Mouse (Mus musculus) testis, adult 2 months (tissue): ENCODE data around the gene Cd6.

Experiments used
- CTCF ChIP-seq: fragments of 200-500 bp; IDR thresholded peaks from 2 replicates; pipeline ENCODE4 v1.5.1; 2012; ENCODE audit warnings: low read depth, mild to moderate bottlenecking, inconsistent platforms, low read length, moderate library complexity; ENCODE audit not compliant: control insufficient read depth, insufficient read depth, insufficient replicate concordance
- POLR2A ChIP-seq: fragments of 200-500 bp; IDR thresholded peaks from 2 replicates; pipeline ENCODE4 v1.6.1; 2012; ENCODE audit warnings: low read depth, mild to moderate bottlenecking, inconsistent platforms, low read length, moderate library complexity; ENCODE audit not compliant: control insufficient read depth

GRCm38 (mm10) chr19:10794916-10795315, 34.9 kb downstream of the Cd6 start:
- TF ChIP-seq CTCF, result no peak
- TF ChIP-seq POLR2A, result no peak
